Mouse (Mus musculus): ENCODE data around the gene Casp9.

Casp9 gene

GRCm38 (mm10) chr4:141781201-141781985 is 12.0 kb upstream of the Casp9 start:
- DNase-seq = no peak

- no peak for DNase-seq
Observed at GRCm38 (mm10) chr4:141784835-141785234, 8.6 kb upstream of the Casp9 start.

- no peak for DNase-seq
Observed at GRCm38 (mm10) chr4:141786141-141786540, 7.3 kb upstream of the Casp9 start.

DNA sequence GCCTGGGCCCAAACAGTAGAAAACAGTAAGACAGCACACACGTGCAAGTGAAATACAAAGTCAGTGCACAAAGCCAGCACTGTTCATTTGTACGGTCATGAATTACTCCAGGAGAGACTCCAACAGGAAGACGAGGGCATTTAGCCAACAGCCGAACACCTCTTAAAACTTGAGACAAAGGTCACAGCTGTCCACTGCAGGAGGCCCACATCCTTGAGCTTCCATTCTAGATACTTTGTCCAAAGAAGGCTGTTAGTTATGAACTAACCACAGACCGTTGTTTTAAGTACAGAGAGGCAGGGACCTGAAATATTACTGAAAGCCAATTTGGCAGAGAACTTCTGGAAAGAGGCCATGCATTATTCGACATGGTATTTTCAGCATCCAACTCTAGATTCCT is 6.4 kb upstream of the Casp9 start:
- DNase-seq = no peak

DNA sequence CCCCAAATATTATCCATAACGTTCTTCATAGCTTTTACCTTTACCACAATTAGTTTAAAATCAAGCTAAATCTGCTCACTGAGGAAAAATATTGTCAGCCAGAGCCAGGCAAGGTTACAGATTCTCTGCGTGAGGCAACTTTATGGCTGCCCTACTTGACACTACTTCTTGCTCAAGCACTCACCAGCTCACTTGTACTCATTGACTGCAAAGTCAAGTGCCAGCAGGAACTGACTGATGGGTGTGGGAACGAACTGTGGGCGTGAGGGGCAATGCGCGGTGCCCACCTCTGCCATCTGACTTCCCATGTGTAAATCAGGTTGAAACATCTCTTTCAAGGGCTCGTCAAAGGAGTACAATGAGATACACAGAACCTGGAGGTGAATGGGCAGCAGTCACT is 6.0 kb upstream of the Casp9 start:
- DNase-seq = peak; percentile 33

- DNase-seq = no peak
Observed at GRCm38 (mm10) chr4:141789564-141790218, 3.7 kb upstream of the Casp9 start.

GRCm38 (mm10) chr4:141790524-141790990 is 2.9 kb upstream of the Casp9 start, which contains the start of gene Dnajc16:
Gene Dnajc16 (minus strand): TSS chr4:141790931.
- DNase-seq = peak; percentile 97

GRCm38 (mm10) chr4:141791486-141791885 is 1.9 kb upstream of the Casp9 start:
- DNase-seq = no peak

DNA sequence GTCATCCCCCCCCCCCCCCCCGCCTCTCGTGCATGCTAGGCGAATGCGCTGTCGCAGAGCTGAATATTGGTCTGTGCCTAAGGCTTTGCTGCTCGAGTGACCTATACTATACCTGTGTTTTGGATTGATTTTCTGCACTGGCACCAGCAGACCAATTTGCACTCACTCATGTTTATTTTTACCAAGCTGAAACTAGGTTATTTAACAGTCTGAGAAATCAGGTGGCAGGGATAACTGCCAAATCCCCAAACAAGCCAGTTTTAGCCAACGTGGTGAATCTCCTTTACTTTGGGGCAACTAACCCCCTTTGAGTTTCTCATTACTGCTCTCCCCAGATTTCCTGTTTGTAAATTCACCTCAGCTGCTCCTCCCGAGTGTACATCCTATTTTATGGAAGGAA is 1.5 kb upstream of the Casp9 start:
- no peak for DNase-seq

DNA sequence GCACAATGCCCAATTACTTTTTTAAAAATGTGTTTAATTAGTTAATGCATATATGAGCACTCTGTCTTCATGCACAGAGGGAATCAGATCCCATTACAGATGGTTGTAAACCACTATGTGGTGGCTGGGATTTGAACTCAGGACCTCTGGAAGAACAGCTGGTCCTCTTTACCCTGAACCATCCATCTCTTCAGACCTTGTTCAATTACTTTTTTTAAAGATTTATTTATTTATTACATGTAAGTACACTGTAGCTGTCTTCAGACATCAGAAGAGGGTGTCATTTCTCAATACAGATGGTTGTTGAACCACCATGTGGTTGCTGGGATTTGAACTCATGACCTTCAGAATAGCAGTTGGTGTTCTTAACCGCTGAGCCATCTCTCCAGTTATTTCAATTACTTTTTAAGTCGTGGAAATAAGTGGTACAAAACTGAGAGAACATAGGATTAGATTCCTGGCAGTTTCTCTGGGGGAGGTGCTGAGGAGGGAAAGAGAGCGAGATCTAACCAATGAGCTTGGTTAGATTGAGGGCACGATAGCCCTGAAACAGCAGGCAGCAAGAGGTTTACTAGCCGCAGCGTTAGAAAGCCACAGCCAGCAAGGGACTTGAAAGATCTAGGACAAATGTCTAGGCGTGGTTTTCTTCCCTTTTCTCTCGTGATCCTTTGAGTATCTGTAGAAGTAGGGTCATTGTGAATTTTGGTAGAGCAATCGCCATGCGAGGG is 694 bp upstream of the Casp9 start:
- DNase-seq = peak; percentile 15

GRCm38 (mm10) chr4:141794152-141794535 is 732 bp downstream of the Casp9 start:
- no peak for DNase-seq

- no peak for DNase-seq
Observed at GRCm38 (mm10) chr4:141796356-141796755, 2.9 kb downstream of the Casp9 start.

GRCm38 (mm10) chr4:141796954-141797353 is 3.5 kb downstream of the Casp9 start:
- DNase-seq = no peak

- DNase-seq = no peak
Observed at GRCm38 (mm10) chr4:141797545-141797944, 4.1 kb downstream of the Casp9 start.

DNA sequence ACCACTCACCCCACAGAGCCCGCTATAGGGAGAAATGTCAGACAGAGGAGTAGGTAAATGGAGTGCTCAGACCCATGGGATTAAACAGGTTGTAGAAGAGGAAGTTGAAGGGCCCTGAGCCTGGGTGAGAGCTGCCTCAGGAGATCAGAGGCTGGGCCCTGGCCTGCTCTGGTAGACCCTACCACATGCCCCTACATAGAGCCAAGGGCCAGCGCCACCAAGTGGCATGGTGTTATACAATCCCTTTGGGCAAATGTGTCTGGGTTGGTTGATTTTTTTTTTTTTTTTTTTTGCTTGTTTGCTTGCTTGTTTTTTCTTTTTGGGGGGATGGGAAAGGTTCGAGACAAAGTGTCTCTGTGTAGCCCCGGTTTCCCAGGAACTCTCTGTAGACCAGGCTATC is 10.7 kb downstream of the Casp9 start:
- no peak for DNase-seq

DNA sequence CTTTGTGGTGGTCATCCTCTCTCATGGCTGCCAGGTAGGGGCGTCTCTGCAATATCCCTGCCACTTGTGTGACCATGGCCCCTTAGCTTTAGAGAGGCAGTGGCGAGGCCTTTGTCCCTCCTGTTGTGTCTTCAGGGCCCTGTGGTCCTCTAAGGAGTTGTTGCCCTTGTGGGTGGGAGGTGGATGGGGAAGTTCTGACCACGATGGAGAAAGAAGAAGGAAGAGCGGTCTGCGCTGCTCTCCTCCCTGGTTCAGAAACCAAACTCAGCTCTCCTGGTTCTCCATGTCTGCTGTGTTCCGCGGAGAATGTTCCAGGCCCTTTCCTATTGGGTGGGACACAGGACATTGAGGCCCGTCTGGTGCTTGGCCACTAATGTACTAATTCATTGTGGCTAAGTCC is 12.5 kb downstream of the Casp9 start:
- no peak for DNase-seq

GRCm38 (mm10) chr4:141809850-141810464 is 16.5 kb downstream of the Casp9 start:
- DNase-seq = no peak

DNA sequence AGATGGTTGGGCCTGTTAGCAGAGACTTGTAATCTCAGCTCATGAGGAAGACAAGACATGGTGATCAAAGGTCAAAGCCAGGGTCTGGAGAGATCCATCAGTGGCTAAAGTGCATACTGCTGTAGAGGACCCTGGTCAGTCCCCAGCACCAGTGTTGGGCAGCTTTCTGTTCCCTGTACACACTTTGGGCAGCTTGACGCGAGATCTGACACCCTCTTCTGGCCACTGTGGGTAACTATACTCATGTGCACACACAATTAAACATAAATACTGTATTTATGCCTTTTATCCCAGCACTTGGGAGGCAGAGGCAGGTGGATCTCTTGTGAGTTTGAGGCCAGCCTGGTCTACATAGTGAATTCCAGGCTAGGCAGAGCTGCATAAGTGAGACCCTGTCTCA is 17.6 kb downstream of the Casp9 start:
- DNase-seq = no peak

DNA sequence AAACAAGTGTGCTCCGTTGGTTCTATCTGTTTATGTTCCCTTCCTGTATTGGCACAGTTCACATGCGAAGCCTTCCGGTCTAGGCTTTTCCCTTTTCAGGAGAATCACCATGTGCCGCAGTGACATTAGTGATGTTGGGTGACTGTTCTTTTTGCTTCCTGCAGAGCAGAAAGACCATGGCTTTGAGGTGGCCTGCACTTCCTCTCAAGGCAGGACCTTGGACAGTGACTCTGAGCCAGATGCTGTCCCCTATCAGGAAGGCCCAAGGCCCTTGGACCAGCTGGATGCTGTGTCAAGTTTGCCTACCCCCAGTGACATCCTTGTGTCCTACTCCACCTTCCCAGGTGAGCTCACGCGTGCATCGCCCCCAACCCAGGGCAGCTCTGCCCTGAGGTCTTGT is 18.0 kb downstream of the Casp9 start:
- no peak for DNase-seq

- DNase-seq = no peak
Observed at GRCm38 (mm10) chr4:141816267-141816666, 22.9 kb downstream of the Casp9 start.

DNA sequence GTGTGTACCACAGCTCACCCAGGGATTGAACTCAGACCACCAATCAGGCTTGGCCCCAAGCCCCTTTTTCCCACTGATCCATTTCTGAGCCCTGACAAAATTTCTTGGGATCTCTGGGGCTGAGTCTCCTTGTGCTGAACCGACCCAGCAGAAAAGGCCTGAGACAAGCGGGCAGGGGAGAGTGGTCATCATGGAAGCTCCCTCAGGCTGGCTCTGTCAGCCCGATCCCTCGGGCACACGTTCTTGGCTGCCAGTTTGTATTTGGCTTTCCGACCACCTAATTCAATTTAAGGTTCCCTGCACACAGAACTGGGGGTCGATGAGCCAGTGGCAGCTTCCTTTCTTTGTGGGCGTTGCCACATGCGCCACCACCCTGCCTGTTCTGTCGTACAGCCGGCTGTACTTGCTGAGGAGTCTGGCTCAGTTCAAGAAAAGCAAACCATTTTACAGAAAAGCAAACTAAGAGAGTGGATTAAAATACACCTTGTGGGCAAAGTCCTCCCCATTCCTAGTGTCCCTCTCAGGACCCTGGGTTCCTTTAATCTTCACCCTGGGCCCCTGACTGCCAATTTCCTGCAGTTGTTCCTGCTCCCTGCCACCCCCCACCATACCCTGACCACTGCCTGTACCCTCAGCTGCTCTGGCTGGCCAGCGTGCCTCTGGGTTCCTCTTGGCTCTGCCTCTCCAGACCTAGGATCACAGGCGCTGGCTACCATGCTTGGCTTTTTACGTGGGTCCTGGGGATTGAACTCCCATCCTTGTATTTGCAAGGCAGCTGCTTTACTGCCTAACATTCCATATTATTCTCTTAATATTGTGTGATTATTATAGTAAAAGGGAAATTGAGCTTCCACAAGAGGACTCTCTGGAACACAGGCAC is 23.6 kb downstream of the Casp9 start:
- no peak for DNase-seq

- DNase-seq = no peak
Observed at GRCm38 (mm10) chr4:141817706-141818105, 24.3 kb downstream of the Casp9 start.

Measured in lung, postnatal 14 days (tissue).